Mouse (Mus musculus) spleen, adult 18-20 months (tissue): ENCODE measurements around the gene Pcmt1.

Experiments
- DNase-seq, 2 experiments: peaks; one replicate each; pipeline ENCODE4 v3.0.0; 2022; ENCODE audit warnings: mixed read lengths in 2 of 2

Gene Pcmt1

GRCm38 (mm10) chr10:7680731-7681301 lies at the start of gene Pcmt1, which contains the start of gene Lats1:
Pcmt1 (minus strand) TSS chr10:7681136.
Lats1 (plus strand) TSS chr10:7681214.
- peak; percentile 71 to 86 for DNase-seq

GRCm38 (mm10) chr10:7727011-7727410 lies 46.1 kb upstream of the Pcmt1 start:
- no peak for DNase-seq

GRCm38 (mm10) chr10:7726501-7726812 lies 45.5 kb upstream of the Pcmt1 start:
- no peak for DNase-seq

- peak; percentile 92 to 94 for DNase-seq
These were observed 45.0 kb upstream of the Pcmt1 start, which contains the start of gene Katna1 for GRCm38 (mm10) chr10:7725751-7726500. Katna1 (plus strand) TSS chr10:7726000.

GRCm38 (mm10) chr10:7715056-7715455 lies 34.1 kb upstream of the Pcmt1 start:
- no peak for DNase-seq

GRCm38 (mm10) chr10:7712506-7712905 lies 31.6 kb upstream of the Pcmt1 start:
- no peak for DNase-seq

GRCm38 (mm10) chr10:7710121-7710520 lies 29.2 kb upstream of the Pcmt1 start:
- DNase-seq = no peak

- DNase-seq = no peak
These were observed 21.6 kb upstream of the Pcmt1 start for GRCm38 (mm10) chr10:7702586-7702985.

GRCm38 (mm10) chr10:7700120-7700519 lies 19.2 kb upstream of the Pcmt1 start:
- DNase-seq = no peak

GRCm38 (mm10) chr10:7695286-7695685 lies 14.3 kb upstream of the Pcmt1 start:
- no peak for DNase-seq

GRCm38 (mm10) chr10:7686902-7687301 lies 6.0 kb upstream of the Pcmt1 start:
- DNase-seq = no peak

GRCm38 (mm10) chr10:7682249-7682648 lies 1.3 kb upstream of the Pcmt1 start:
- no peak for DNase-seq

- peak; percentile 31 to 49 for DNase-seq
These were observed 548 bp upstream of the Pcmt1 start for GRCm38 (mm10) chr10:7681343-7682025.

GRCm38 (mm10) chr10:7673673-7674072 lies 7.3 kb downstream of the Pcmt1 start:
- peak in 1 of 2 experiments; percentile 17 for DNase-seq

- peak; percentile 76 to 88 for DNase-seq
These were observed 13.6 kb downstream of the Pcmt1 start, which contains the start of gene Nup43 for GRCm38 (mm10) chr10:7667342-7667802. Nup43 (plus strand) TSS chr10:7667503.

- no peak for DNase-seq
These were observed 16.0 kb downstream of the Pcmt1 start for GRCm38 (mm10) chr10:7664889-7665288.

- no peak for DNase-seq
These were observed 16.9 kb downstream of the Pcmt1 start for GRCm38 (mm10) chr10:7664027-7664526.

GRCm38 (mm10) chr10:7663159-7664026 lies 17.5 kb downstream of the Pcmt1 start:
- peak; percentile 86 to 93 for DNase-seq

- peak in 1 of 2 experiments; percentile 55 for DNase-seq
These were observed 18.3 kb downstream of the Pcmt1 start for GRCm38 (mm10) chr10:7662471-7663141.

GRCm38 (mm10) chr10:7651057-7651456 lies 29.9 kb downstream of the Pcmt1 start:
- no peak for DNase-seq

- DNase-seq = no peak
These were observed 31.9 kb downstream of the Pcmt1 start for GRCm38 (mm10) chr10:7649059-7649458.

GRCm38 (mm10) chr10:7645911-7646310 lies 35.0 kb downstream of the Pcmt1 start:
- no peak for DNase-seq
